Mouse (Mus musculus) lung, postnatal 0 days (tissue): Measurements from ENCODE around the gene Enah. TPM values are rescaled to one million over a fixed set of nuclear protein-coding genes. Genes with fewer than 3 reads are reported as not detected.

ENCODE experiments used
- ATAC-seq: fragments of 200-750 bp; cut with Nextera tagmentation; 2 replicates; pipeline ENCODE4 v1.8.0; 2017; ENCODE audit warnings: moderate library complexity
- DNase-seq: peaks from one replicate; pipeline ENCODE4 v3.0.0-alpha.2; 2016; ENCODE audit warnings: low spot score
- H3K27ac ChIP-seq: fragments of 300-500 bp; sonication (generic); 2 replicates; pipeline ENCODE4 v1.5.1; 2014; ENCODE audit warnings: antibody characterized with exemption, mild to moderate bottlenecking, low read length, mixed read lengths
- H3K27me3 ChIP-seq: fragments of 300-500 bp; sonication (generic); replicated peaks from 2 replicates; pipeline ENCODE4 v1.6.1; 2014; ENCODE audit warnings: low read length, mixed read lengths; ENCODE audit not compliant: insufficient read depth
- H3K36me3 ChIP-seq: fragments of 300-500 bp; sonication (generic); 2 replicates; pipeline ENCODE4 v1.6.1; 2014; ENCODE audit warnings: low read length, mixed read lengths; ENCODE audit not compliant: insufficient read depth
- H3K4me1 ChIP-seq: fragments of 300-500 bp; sonication (generic); 2 replicates; pipeline ENCODE4 v1.6.1; 2014; ENCODE audit warnings: antibody characterized with exemption, low read depth, low read length, mixed read lengths; ENCODE audit not compliant: insufficient read depth
- H3K4me2 ChIP-seq: fragments of 300-500 bp; sonication (generic); replicated peaks from 2 replicates; pipeline ENCODE4 v1.6.1; 2014; ENCODE audit warnings: low read depth, mild to moderate bottlenecking, low read length, moderate library complexity, mixed read lengths
- H3K4me3 ChIP-seq: fragments of 300-500 bp; sonication (generic); 2 replicates; pipeline ENCODE4 v1.5.1; 2014; ENCODE audit warnings: low read depth, low read length
- H3K9ac ChIP-seq: fragments of 300-500 bp; sonication (generic); replicated peaks from 2 replicates; pipeline ENCODE4 v1.6.1; 2014; ENCODE audit warnings: low read depth, mild to moderate bottlenecking
- H3K9me3 ChIP-seq: fragments of 300-500 bp; sonication (generic); 2 replicates; pipeline ENCODE4 v1.6.1; 2016; ENCODE audit warnings: low read length, mixed read lengths
- CTCF ChIP-seq: IDR thresholded peaks from 2 replicates; pipeline ENCODE4 v1.5.1; 2016; ENCODE audit warnings: antibody characterized with exemption, mild to moderate bottlenecking
- EP300 ChIP-seq: IDR thresholded peaks from 2 replicates; pipeline ENCODE4 v1.6.1; 2016; ENCODE audit warnings: antibody characterized with exemption, mild to moderate bottlenecking, control low read depth
- WGBS: fragments of 180-500 bp; shearing (Covaris S2); extraction: QIAGEN DNeasy Blood & Tissue Kit; methylation state at CpG from one replicate; pipeline ENCODE4 v1.1.7; 2014; 5-methylcytosine and 5-hydroxymethylcytosine counted together
- polyA plus RNA-seq: library from polyadenylated mRNA; unstranded; fragments of >200 nt; fragmentation: Nextera tagmentation; extraction: Ambion mirVana; gene quantifications from 2 replicates; pipeline ENCODE4 v1.2.1, GENCODE M21; 2015

The Enah gene
- polyA plus RNA-seq, 1 experiment from 2014 or later: 8.9 TPM

DNA sequence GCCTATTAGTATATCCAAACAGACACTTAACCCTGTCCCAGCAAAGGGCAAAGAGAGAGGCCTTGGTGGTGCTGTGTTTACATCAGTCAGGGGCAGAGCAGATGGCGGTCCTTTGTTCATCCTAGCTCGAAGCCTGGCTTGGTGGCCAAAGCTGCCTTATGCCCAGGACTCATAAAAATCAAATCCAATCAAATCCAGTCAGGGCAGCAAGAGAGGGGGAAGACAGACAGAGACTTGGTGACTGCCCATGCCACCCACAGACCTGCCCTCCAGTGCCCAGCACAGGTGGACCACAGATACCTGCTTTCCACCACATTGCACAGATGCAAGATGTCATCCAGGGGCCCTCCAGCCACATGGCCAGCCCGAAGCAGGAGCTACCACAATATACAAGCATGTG is 143.1 kb downstream of the Enah start:
- Histone ChIP-seq H3K9me3 (no peaks in the 10 kb centered on the region), H3K36me3 (no peaks in the 10 kb centered on the region), H3K4me2 (no peak overlapping the region), H3K9ac (no peak overlapping the region), H3K27me3 (no peaks in the 10 kb centered on the region), H3K4me3 (no peak overlapping the region), H3K27ac (no peak overlapping the region), H3K4me1 (no peaks in the 10 kb centered on the region)
- TF ChIP-seq EP300: no peak
- no peak for TF ChIP-seq CTCF
- no peak for ATAC-seq
- no peak for DNase-seq
- WGBS: 62% methylated on average over 3 of the region's 3 CpGs

DNA sequence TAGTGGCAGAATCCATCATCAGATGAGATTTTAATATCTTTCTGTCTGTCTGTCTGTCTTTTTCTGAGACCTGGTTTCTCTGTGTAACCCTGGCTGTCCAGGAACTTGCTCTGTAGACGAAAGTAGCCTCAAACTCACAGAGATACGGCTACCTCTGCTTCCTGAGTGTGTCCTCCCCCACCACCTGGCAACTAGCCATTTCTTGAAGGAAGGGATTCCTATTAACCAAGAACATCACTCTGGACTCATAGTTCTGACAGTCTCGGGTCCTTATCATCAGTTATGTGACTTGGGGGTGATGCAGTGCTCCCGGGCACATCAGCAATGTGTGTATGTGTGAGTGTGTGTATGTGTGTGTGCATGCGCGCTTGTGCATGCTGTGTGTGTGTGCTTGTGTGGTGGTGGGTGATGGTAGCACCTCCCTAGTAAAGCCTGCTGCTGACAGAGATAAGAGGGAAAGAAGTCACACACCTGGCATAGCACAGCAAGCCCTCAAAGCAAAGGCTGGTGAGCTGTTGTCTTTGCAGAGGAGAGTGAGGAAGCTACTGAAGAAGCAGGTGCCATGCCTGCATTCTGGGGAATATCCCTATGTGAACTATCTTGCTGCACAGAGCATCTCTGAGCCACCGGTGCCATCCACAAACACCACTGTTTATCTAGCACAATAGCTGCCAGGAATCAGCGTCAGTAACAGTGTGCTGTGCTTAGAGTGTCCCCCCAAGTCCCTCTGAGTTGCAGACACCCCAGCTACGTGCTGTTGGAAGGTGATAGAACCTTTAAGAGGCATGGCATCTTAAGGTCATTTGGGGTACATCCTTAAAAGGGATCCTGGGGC is 146.5 kb downstream of the Enah start:
- no peak for TF ChIP-seq EP300
- TF ChIP-seq CTCF: no peak
- Histone ChIP-seq H3K27me3 (no peaks in the 10 kb centered on the region), H3K36me3 (no peaks in the 10 kb centered on the region), H3K4me3 (no peak overlapping the region), H3K4me2 (no peak overlapping the region), H3K9me3 (no peaks in the 10 kb centered on the region), H3K4me1 (no peaks in the 10 kb centered on the region), H3K27ac (no peak overlapping the region), H3K9ac (no peak overlapping the region)
- DNase-seq: no peak
- no peak for ATAC-seq
- 55% methylated on average over 9 of the region's 9 CpGs for WGBS

GRCm38 (mm10) chr1:181872639-181873038 is 147.2 kb downstream of the Enah start:
- no peak for ATAC-seq
- H3K27me3 ChIP-seq: no peaks in the 10 kb centered on the region
- H3K4me2 ChIP-seq: no peak overlapping the region
- TF ChIP-seq CTCF (no peak), EP300 (no peak)
- H3K4me1 ChIP-seq: no peaks in the 10 kb centered on the region
- no peak overlapping the region for H3K27ac ChIP-seq
- H3K4me3 ChIP-seq: no peak overlapping the region
- no peaks in the 10 kb centered on the region for H3K36me3 ChIP-seq
- H3K9me3 ChIP-seq: no peaks in the 10 kb centered on the region
- H3K9ac ChIP-seq: no peak overlapping the region
- WGBS: 60% methylated on average over 3 of the region's 3 CpGs
- DNase-seq: no peak

GRCm38 (mm10) chr1:181866429-181867280 is 153.1 kb downstream of the Enah start:
- Histone ChIP-seq H3K4me3 (no peak overlapping the region), H3K9me3 (no peaks in the 10 kb centered on the region), H3K4me1 (no peaks in the 10 kb centered on the region), H3K27ac (no peak overlapping the region), H3K36me3 (no peaks in the 10 kb centered on the region), H3K9ac (no peak overlapping the region), H3K27me3 (no peaks in the 10 kb centered on the region), H3K4me2 (no peak overlapping the region)
- ATAC-seq: peak; percentile 28; the same call in 1 of the 2 replicates
- TF ChIP-seq CTCF: 0 out of 2 replicates have a peak, but pooled peaks have one; percentile 5
- TF ChIP-seq EP300: no peak
- 62% methylated on average over 6 of the region's 6 CpGs for WGBS
- DNase-seq: no peak

- WGBS: 70% methylated on average over 5 of the region's 5 CpGs
- no peak overlapping the region for H3K4me3 ChIP-seq
- H3K27me3 ChIP-seq: no peaks in the 10 kb centered on the region
Observed at GRCm38 (mm10) chr1:181865863-181866216, 153.9 kb downstream of the Enah start.

More at GRCm38 (mm10) chr1:181865863-181866216, 153.9 kb downstream of the Enah start:
- 0 out of 2 replicates have a peak, but pooled peaks have one; percentile 15 for ATAC-seq
- Histone ChIP-seq H3K36me3 (no peaks in the 10 kb centered on the region), H3K4me1 (no peaks in the 10 kb centered on the region), H3K9me3 (no peaks in the 10 kb centered on the region), H3K9ac (no peak overlapping the region), H3K4me2 (no peak overlapping the region), H3K27ac (no peak overlapping the region)
- TF ChIP-seq CTCF (no peak), EP300 (no peak)
- no peak for DNase-seq
